Mouse (Mus musculus): Measurements from ENCODE around the gene Tmem270. TPM values are rescaled to one million over a fixed set of nuclear protein-coding genes. Genes with fewer than 3 reads are reported as not detected.

Gene Tmem270
- polyA plus RNA-seq, 1 experiment from 2014 or later = not detected

GRCm38 (mm10) chr5:134933281-134933680 is 26.7 kb upstream of the Tmem270 start:
- H3K27ac ChIP-seq (ENCODE audit: low read depth, low read length) = no peak overlapping the region
- no peak overlapping the region for H3K4me2 ChIP-seq (replicated peaks; ENCODE audit: low read depth, low read length)
- ATAC-seq (ENCODE audit: low FRiP score, low TSS enrichment) = no peak
- no peaks in the 10 kb centered on the region for H3K9me3 ChIP-seq (ENCODE audit: control insufficient read depth, low read length)
- H3K4me3 ChIP-seq (ENCODE audit: low read length) = no peak overlapping the region
- H3K36me3 ChIP-seq (ENCODE audit: control insufficient read depth, insufficient read depth, low read length) = no peaks in the 10 kb centered on the region
- H3K4me1 ChIP-seq (ENCODE audit: control insufficient read depth, insufficient read depth, low read length) = no peaks in the 10 kb centered on the region
- 92% methylated on average over 8 of the region's 8 CpGs for WGBS
- no peak overlapping the region for H3K9ac ChIP-seq (ENCODE audit: low read depth, low read length)
- H3K27me3 ChIP-seq (ENCODE audit: control insufficient read depth, insufficient read depth, low read length) = no peaks in the 10 kb centered on the region

- Histone ChIP-seq H3K4me2 (replicated peaks; ENCODE audit: low read depth, low read length) (peak overlapping the region; percentile 94), H3K9ac (ENCODE audit: low read depth, low read length) (peak overlapping the region; percentile 74), H3K27me3 (ENCODE audit: control insufficient read depth, insufficient read depth, low read length) (no peaks in the 10 kb centered on the region), H3K4me1 (ENCODE audit: control insufficient read depth, insufficient read depth, low read length) (no peaks in the 10 kb centered on the region), H3K27ac (ENCODE audit: low read depth, low read length) (no peak overlapping the region), H3K36me3 (ENCODE audit: control insufficient read depth, insufficient read depth, low read length) (no peaks in the 10 kb centered on the region), H3K4me3 (ENCODE audit: low read length) (peak overlapping the region; percentile 76), H3K9me3 (ENCODE audit: control insufficient read depth, low read length) (no peaks in the 10 kb centered on the region)
- 49% methylated on average over 9 of the region's 9 CpGs for WGBS
- peak; percentile 22 for ATAC-seq (ENCODE audit: low FRiP score, low TSS enrichment)
Measured at GRCm38 (mm10) chr5:134932903-134933276, 26.4 kb upstream of the Tmem270 start.

- no peaks in the 10 kb centered on the region for H3K36me3 ChIP-seq (ENCODE audit: control insufficient read depth, insufficient read depth, low read length)
- H3K27me3 ChIP-seq (ENCODE audit: control insufficient read depth, insufficient read depth, low read length) = no peaks in the 10 kb centered on the region
- H3K9ac ChIP-seq (ENCODE audit: low read depth, low read length) = peak within 1 kb of the TSS; percentile 74
- peak within 1 kb of the TSS; percentile 83 for H3K27ac ChIP-seq (ENCODE audit: low read depth, low read length)
- no peaks in the 10 kb centered on the region for H3K4me1 ChIP-seq (ENCODE audit: control insufficient read depth, insufficient read depth, low read length)
- H3K9me3 ChIP-seq (ENCODE audit: control insufficient read depth, low read length) = no peaks in the 10 kb centered on the region
- ATAC-seq (ENCODE audit: low FRiP score, low TSS enrichment) = peak; percentile 97
- WGBS = under 1% methylated on average over 41 of the region's 41 CpGs
- H3K4me2 ChIP-seq (replicated peaks; ENCODE audit: low read depth, low read length) = peak within 1 kb of the TSS; percentile 94
- peak within 1 kb of the TSS; percentile 76 for H3K4me3 ChIP-seq (ENCODE audit: low read length)
Measured at GRCm38 (mm10) chr5:134932179-134932902, 25.8 kb upstream of the Tmem270 start, which contains the start of gene Mettl27. Gene Mettl27, plus strand, starts transcription at chr5:134932368.

- Histone ChIP-seq H3K4me2 (replicated peaks; ENCODE audit: low read depth, low read length) (no peak overlapping the region), H3K27ac (ENCODE audit: low read depth, low read length) (no peak overlapping the region), H3K4me3 (ENCODE audit: low read length) (no peak overlapping the region), H3K27me3 (ENCODE audit: control insufficient read depth, insufficient read depth, low read length) (no peaks in the 10 kb centered on the region), H3K4me1 (ENCODE audit: control insufficient read depth, insufficient read depth, low read length) (no peaks in the 10 kb centered on the region), H3K9me3 (ENCODE audit: control insufficient read depth, low read length) (no peaks in the 10 kb centered on the region), H3K36me3 (ENCODE audit: control insufficient read depth, insufficient read depth, low read length) (no peaks in the 10 kb centered on the region), H3K9ac (ENCODE audit: low read depth, low read length) (no peak overlapping the region)
- WGBS = 86% methylated on average over 2 of the region's 2 CpGs
- ATAC-seq (ENCODE audit: low FRiP score, low TSS enrichment) = no peak
Measured at GRCm38 (mm10) chr5:134929988-134930387, 23.5 kb upstream of the Tmem270 start.

- no peaks in the 10 kb centered on the region for H3K9me3 ChIP-seq (ENCODE audit: control insufficient read depth, low read length)
- no peak for ATAC-seq (ENCODE audit: low FRiP score, low TSS enrichment)
- H3K4me2 ChIP-seq (replicated peaks; ENCODE audit: low read depth, low read length) = no peak overlapping the region
- 68% methylated on average over 4 of the region's 4 CpGs for whole genome bisulfite sequencing
- no peak overlapping the region for H3K9ac ChIP-seq (ENCODE audit: low read depth, low read length)
- H3K4me1 ChIP-seq (ENCODE audit: control insufficient read depth, insufficient read depth, low read length) = no peaks in the 10 kb centered on the region
- no peak overlapping the region for H3K27ac ChIP-seq (ENCODE audit: low read depth, low read length)
- no peaks in the 10 kb centered on the region for H3K27me3 ChIP-seq (ENCODE audit: control insufficient read depth, insufficient read depth, low read length)
- no peaks in the 10 kb centered on the region for H3K36me3 ChIP-seq (ENCODE audit: control insufficient read depth, insufficient read depth, low read length)
- no peak overlapping the region for H3K4me3 ChIP-seq (ENCODE audit: low read length)
Measured at GRCm38 (mm10) chr5:134926726-134927125, 20.2 kb upstream of the Tmem270 start.

- Histone ChIP-seq H3K9ac (ENCODE audit: low read depth, low read length) (no peak overlapping the region), H3K36me3 (ENCODE audit: control insufficient read depth, insufficient read depth, low read length) (no peaks in the 10 kb centered on the region), H3K9me3 (ENCODE audit: control insufficient read depth, low read length) (no peaks in the 10 kb centered on the region), H3K27me3 (ENCODE audit: control insufficient read depth, insufficient read depth, low read length) (no peaks in the 10 kb centered on the region), H3K4me2 (replicated peaks; ENCODE audit: low read depth, low read length) (no peak overlapping the region), H3K4me3 (ENCODE audit: low read length) (no peak overlapping the region), H3K27ac (ENCODE audit: low read depth, low read length) (no peak overlapping the region), H3K4me1 (ENCODE audit: control insufficient read depth, insufficient read depth, low read length) (no peaks in the 10 kb centered on the region)
- WGBS = 69% methylated on average over 6 of the region's 6 CpGs
- no peak for ATAC-seq (ENCODE audit: low FRiP score, low TSS enrichment)
Measured at GRCm38 (mm10) chr5:134923141-134923540, 16.6 kb upstream of the Tmem270 start.

- ATAC-seq (ENCODE audit: low FRiP score, low TSS enrichment) = no peak
- WGBS = 89% methylated on average over 8 of the region's 8 CpGs
- Histone ChIP-seq H3K9me3 (ENCODE audit: control insufficient read depth, low read length) (0 out of 2 replicates have a peak, but pooled peaks cover 3% of the 10 kb centered on the region), H3K27me3 (ENCODE audit: control insufficient read depth, insufficient read depth, low read length) (no peaks in the 10 kb centered on the region), H3K4me3 (ENCODE audit: low read length) (no peak overlapping the region), H3K9ac (ENCODE audit: low read depth, low read length) (no peak overlapping the region), H3K27ac (ENCODE audit: low read depth, low read length) (no peak overlapping the region), H3K4me2 (replicated peaks; ENCODE audit: low read depth, low read length) (no peak overlapping the region), H3K36me3 (ENCODE audit: control insufficient read depth, insufficient read depth, low read length) (no peaks in the 10 kb centered on the region), H3K4me1 (ENCODE audit: control insufficient read depth, insufficient read depth, low read length) (no peaks in the 10 kb centered on the region)
Measured at GRCm38 (mm10) chr5:134921106-134921505, 14.6 kb upstream of the Tmem270 start.

- Histone ChIP-seq H3K36me3 (ENCODE audit: control insufficient read depth, insufficient read depth, low read length) (no peaks in the 10 kb centered on the region), H3K9me3 (ENCODE audit: control insufficient read depth, low read length) (0 out of 2 replicates have a peak, but pooled peaks cover 3% of the 10 kb centered on the region), H3K27ac (ENCODE audit: low read depth, low read length) (no peak overlapping the region), H3K4me3 (ENCODE audit: low read length) (no peak overlapping the region), H3K27me3 (ENCODE audit: control insufficient read depth, insufficient read depth, low read length) (no peaks in the 10 kb centered on the region), H3K4me2 (replicated peaks; ENCODE audit: low read depth, low read length) (no peak overlapping the region), H3K9ac (ENCODE audit: low read depth, low read length) (no peak overlapping the region), H3K4me1 (ENCODE audit: control insufficient read depth, insufficient read depth, low read length) (no peaks in the 10 kb centered on the region)
- WGBS = 84% methylated on average over 6 of the region's 6 CpGs
- no peak for ATAC-seq (ENCODE audit: low FRiP score, low TSS enrichment)
Measured at GRCm38 (mm10) chr5:134920106-134920687, 13.7 kb upstream of the Tmem270 start.

GRCm38 (mm10) chr5:134919097-134919496 is 12.6 kb upstream of the Tmem270 start:
- Histone ChIP-seq H3K9ac (ENCODE audit: low read depth, low read length) (no peak overlapping the region), H3K9me3 (ENCODE audit: control insufficient read depth, low read length) (0 out of 2 replicates have a peak, but pooled peaks cover 3% of the 10 kb centered on the region), H3K4me2 (replicated peaks; ENCODE audit: low read depth, low read length) (no peak overlapping the region), H3K27ac (ENCODE audit: low read depth, low read length) (no peak overlapping the region), H3K4me3 (ENCODE audit: low read length) (no peak overlapping the region), H3K27me3 (ENCODE audit: control insufficient read depth, insufficient read depth, low read length) (no peaks in the 10 kb centered on the region), H3K36me3 (ENCODE audit: control insufficient read depth, insufficient read depth, low read length) (no peaks in the 10 kb centered on the region), H3K4me1 (ENCODE audit: control insufficient read depth, insufficient read depth, low read length) (no peaks in the 10 kb centered on the region)
- 92% methylated on average over 3 of the region's 3 CpGs for WGBS
- ATAC-seq (ENCODE audit: low FRiP score, low TSS enrichment) = no peak
